20 mouse cellular contexts compared by ENCODE assay signal in genomic region chr11:86678957-86679356, GRCm38 (mm10). TPM values are rescaled to one million over a fixed set of nuclear protein-coding genes. Genes with fewer than 3 reads are reported as not detected.
DNase-seq lines count a peak whose midpoint lies in the region; ATAC-seq and TF ChIP-seq lines count a peak whose summit lies in the region.
"Had no signal": no experiment of that assay in that cellular context is flagged by ENCODE, and none has a peak within 500 bp of the region (broad histone marks: within the 10 kb centered on the region; RNA-seq: fewer than 3 reads in every experiment).

No protein-coding gene starts in this region.

- no peaks in the 10 kb centered on the region for H3K9me3 ChIP-seq in intestine, embryonic 15.5 days
- no peaks in the 10 kb centered on the region for H3K9me3 ChIP-seq in kidney, embryonic 14.5 days (ENCODE audit: control insufficient read depth, low read length)
- H3K9me3 ChIP-seq in liver, embryonic 15.5 days (replicated peaks): no peaks in the 10 kb centered on the region
- H3K9me3 ChIP-seq: heart, embryonic 10.5 days; megakaryocyte, embryonic 14.5 days; neural tube, embryonic 12.5 days had no signal

- 71% methylated on average over 5 of the region's 5 CpGs for WGBS in intestine, embryonic 15.5 days
- 39% methylated on average over 5 of the region's 5 CpGs for WGBS in kidney, embryonic 14.5 days
- 69% methylated on average over 5 of the region's 5 CpGs for WGBS in liver, embryonic 15.5 days (ENCODE audit: insufficient replicate concordance)

- no peaks in the 10 kb centered on the region for H3K27me3 ChIP-seq in intestine, embryonic 15.5 days (replicated peaks)
- H3K27me3 ChIP-seq in kidney, embryonic 14.5 days (ENCODE audit: control insufficient read depth, insufficient read depth, low read length): no peaks in the 10 kb centered on the region
- no peaks in the 10 kb centered on the region for H3K27me3 ChIP-seq in liver, embryonic 15.5 days
- H3K27me3 ChIP-seq: CH12.LX; megakaryocyte, embryonic 14.5 days; neural tube, embryonic 12.5 days had no signal

- no peak overlapping the region for H3K4me2 ChIP-seq in intestine, embryonic 15.5 days (replicated peaks)
- H3K4me2 ChIP-seq in kidney, embryonic 14.5 days (replicated peaks; ENCODE audit: low read depth, low read length): no peak overlapping the region
- 0 out of 2 replicates have a peak overlapping the region, but pooled peaks have one; percentile 4 for H3K4me2 ChIP-seq in liver, embryonic 15.5 days
- H3K4me2 ChIP-seq: neural tube, embryonic 12.5 days had no signal

- H3K4me3 ChIP-seq in gastrocnemius, adult 2 months: no peak overlapping the region
- no peak overlapping the region for H3K4me3 ChIP-seq in intestine, embryonic 15.5 days (replicated peaks)
- no peak overlapping the region for H3K4me3 ChIP-seq in kidney, embryonic 14.5 days (ENCODE audit: low read length)
- H3K4me3 ChIP-seq in liver, embryonic 15.5 days (replicated peaks): no peak overlapping the region
- H3K4me3 ChIP-seq: heart, embryonic 10.5 days; megakaryocyte, embryonic 14.5 days; neural tube, embryonic 12.5 days had no signal

- TF ChIP-seq CTCF in gastrocnemius, adult 2 months (IDR thresholded peaks at IDR 0.05): no peak

- intact Hi-C loops in gastrocnemius, adult 2 months (cut with DNase I): no loop called here

- H3K9ac ChIP-seq in intestine, embryonic 15.5 days: no peak overlapping the region
- H3K9ac ChIP-seq in kidney, embryonic 14.5 days (ENCODE audit: low read depth, low read length): no peak overlapping the region
- no peak overlapping the region for H3K9ac ChIP-seq in liver, embryonic 15.5 days
- H3K9ac ChIP-seq: liver, embryonic 14.5 days; neural tube, embryonic 12.5 days had no signal

- peak; percentile 59 for ATAC-seq in intestine, embryonic 15.5 days
- no peak for ATAC-seq in kidney, embryonic 14.5 days (ENCODE audit: low FRiP score, low TSS enrichment)
- no peak for ATAC-seq in liver, embryonic 15.5 days (ENCODE audit: insufficient read depth)
- no peak for ATAC-seq in granulocyte monocyte progenitor cell, adult 5-6 weeks (replicated peaks; ENCODE audit: poor library complexity, severe bottlenecking)
- ATAC-seq: forebrain, embryonic 16.5 days had no signal

- H3K36me3 ChIP-seq in intestine, embryonic 15.5 days: no peaks in the 10 kb centered on the region
- H3K36me3 ChIP-seq in kidney, embryonic 14.5 days (ENCODE audit: control insufficient read depth, insufficient read depth, low read length): no peaks in the 10 kb centered on the region
- H3K36me3 ChIP-seq in liver, embryonic 15.5 days (replicated peaks): peaks cover 19% of the 10 kb centered on the region
- H3K36me3 ChIP-seq: neural tube, embryonic 12.5 days had no signal

- no peak for DNase-seq in gastrocnemius, adult 2 months
- DNase-seq in gastrocnemius, postnatal 10 days: no peak
- DNase-seq in urinary bladder, postnatal 36 days (ENCODE audit: low spot score in 2 of 2): no peak
- no peak for DNase-seq in gastrocnemius, postnatal 25 days
- DNase-seq: adrenal gland, postnatal 25 days; cerebellum, postnatal 10 days; embryo, embryonic 11 days; heart, postnatal 4 days; right cerebral cortex, postnatal 25 days; thymus, adult 18-20 months had no signal

- H3K4me1 ChIP-seq in intestine, embryonic 15.5 days (replicated peaks): 0 out of 2 replicates have a peak, but pooled peaks cover 5% of the 10 kb centered on the region
- H3K4me1 ChIP-seq in kidney, embryonic 14.5 days (ENCODE audit: control insufficient read depth, insufficient read depth, low read length): peaks cover 14% of the 10 kb centered on the region; the same call in 1 of the 2 replicates
- H3K4me1 ChIP-seq in liver, embryonic 15.5 days (replicated peaks): peaks cover 66% of the 10 kb centered on the region

- peak overlapping the region; percentile 39 for H3K27ac ChIP-seq in gastrocnemius, adult 2 months
- peak overlapping the region; percentile 60; the same call in 1 of the 2 replicates for H3K27ac ChIP-seq in intestine, embryonic 15.5 days
- peak overlapping the region; percentile 37; the same call in 1 of the 2 replicates for H3K27ac ChIP-seq in kidney, embryonic 14.5 days (ENCODE audit: low read depth, low read length)
- H3K27ac ChIP-seq in liver, embryonic 15.5 days (replicated peaks): peak overlapping the region; percentile 42
- H3K27ac ChIP-seq: heart, embryonic 10.5 days; liver, embryonic 14.5 days; neural tube, embryonic 12.5 days had no signal

RNA-seq across cellular contexts. Expression of gene Vmp1, which starts 4.7 kb away (rescaled TPM):
- 100 to 1,000 TPM in 1 of 2 experiments, 10 to 100 TPM in 1; 84.0 to 115 TPM for total RNA-seq in gastrocnemius, adult 2 months (2021)
- 10 to 100 TPM; 55.6 to 58.5 TPM for total RNA-seq in gastrocnemius, postnatal 10 days (2021)
- polyA plus RNA-seq in intestine, embryonic 15.5 days (2015; fragmentation: Nextera tagmentation; extraction: Ambion mirVana): 168 and 176 TPM in 2 replicates
- 139 and 141 TPM in 2 replicates for polyA plus RNA-seq in kidney, embryonic 14.5 days (2014; fragmentation: Nextera tagmentation; extraction: Ambion mirVana)
- polyA plus RNA-seq in liver, embryonic 15.5 days (2015; fragmentation: Nextera tagmentation; extraction: Ambion mirVana): 80.8 and 81.0 TPM in 2 replicates
- 61.1 and 83.8 TPM in 2 replicates for total RNA-seq in granulocyte monocyte progenitor cell, adult 5-6 weeks (2014; fragmentation: Nextera tagmentation)
- 79.1 and 105 TPM in 2 replicates for total RNA-seq in granulocyte monocyte progenitor cell, adult 5-6 weeks (2017)
- total RNA-seq in gastrocnemius, postnatal 25 days (2021): 10 to 100 TPM; 83.0 to 89.8 TPM

RNA-seq across cellular contexts. Expression of gene Ptrh2, which starts 4.8 kb away (rescaled TPM):
- 1 to 10 TPM; 6.0 to 7.9 TPM for total RNA-seq in gastrocnemius, adult 2 months (2021)
- total RNA-seq in gastrocnemius, postnatal 10 days (2021): 1 to 10 TPM; 8.1 to 8.5 TPM
- polyA plus RNA-seq in intestine, embryonic 15.5 days (2015; fragmentation: Nextera tagmentation; extraction: Ambion mirVana): 31.0 and 33.1 TPM in 2 replicates
- polyA plus RNA-seq in kidney, embryonic 14.5 days (2014; fragmentation: Nextera tagmentation; extraction: Ambion mirVana): 38.6 and 41.1 TPM in 2 replicates
- 14.3 and 15.0 TPM in 2 replicates for polyA plus RNA-seq in liver, embryonic 15.5 days (2015; fragmentation: Nextera tagmentation; extraction: Ambion mirVana)
- total RNA-seq in granulocyte monocyte progenitor cell, adult 5-6 weeks (2014; fragmentation: Nextera tagmentation): 21.5 and 27.7 TPM in 2 replicates
- total RNA-seq in granulocyte monocyte progenitor cell, adult 5-6 weeks (2017): 20.7 and 29.3 TPM in 2 replicates
- 1 to 10 TPM; 5.1 to 5.3 TPM for total RNA-seq in gastrocnemius, postnatal 25 days (2021)
